Mouse (Mus musculus) heart, adult 2 months (tissue): ENCODE data around the gene Gramd1b. TPM values are rescaled to one million over a fixed set of nuclear protein-coding genes. Genes with fewer than 3 reads are reported as not detected.

Experiments
- DNase-seq, 2 experiments: peaks; one replicate each; pipeline ENCODE4 v3.0.0; 2021
- H3K27ac ChIP-seq: fragments of 200-600 bp; 2 replicates; pipeline ENCODE4 v1.8.1; 2022
- H3K27me3 ChIP-seq: fragments of 200-500 bp; 2 replicates; pipeline ENCODE4 v1.6.1; 2012; ENCODE audit warnings: mild to moderate bottlenecking, low read length, inconsistent platforms, mixed read lengths; ENCODE audit not compliant: control insufficient read depth, insufficient read depth
- H3K36me3 ChIP-seq: fragments of 200-500 bp; 2 replicates; pipeline ENCODE4 v1.6.1; 2012; ENCODE audit warnings: low read length, inconsistent platforms; ENCODE audit not compliant: control insufficient read depth, insufficient read depth
- H3K4me1 ChIP-seq: fragments of 200-500 bp; 2 replicates; pipeline ENCODE4 v1.6.1; 2011; ENCODE audit warnings: low read length; ENCODE audit not compliant: control insufficient read depth, insufficient read depth
- H3K4me3 ChIP-seq: fragments of 200-600 bp; 2 replicates; pipeline ENCODE4 v1.8.1; 2022
- H3K79me2 ChIP-seq: fragments of 200-500 bp; replicated peaks from 2 replicates; pipeline ENCODE4 v1.6.1; 2012; ENCODE audit warnings: mild to moderate bottlenecking, inconsistent platforms, low read length, moderate library complexity, mixed read lengths; ENCODE audit not compliant: control insufficient read depth, insufficient read depth
- H3K9ac ChIP-seq: fragments of 200-500 bp; 2 replicates; pipeline ENCODE4 v1.6.1; 2012; ENCODE audit warnings: low read depth, mild to moderate bottlenecking, control low read depth, inconsistent platforms, low read length, mixed read lengths
- CTCF ChIP-seq: fragments of 200-600 bp; IDR thresholded peaks from 2 replicates; pipeline ENCODE4 v1.8.1; 2022; ENCODE audit warnings: antibody characterized with exemption, mild to moderate bottlenecking, moderate library complexity
- EP300 ChIP-seq: fragments of 200-500 bp; IDR thresholded peaks from 2 replicates; pipeline ENCODE4 v1.6.1; 2011; ENCODE audit warnings: low read depth, low read length, control low read depth; ENCODE audit not compliant: insufficient read depth
- POLR2A ChIP-seq: fragments of 200-500 bp; IDR thresholded peaks from 2 replicates; pipeline ENCODE4 v1.6.1; 2011; ENCODE audit warnings: mild to moderate bottlenecking, low read depth, low read length, control low read depth; ENCODE audit not compliant: insufficient read depth
- WGBS: fragments of 180-500 bp; shearing (Covaris S2); methylation state at CpG from one replicate; pipeline ENCODE4 v1.1.7; 2018; 5-methylcytosine and 5-hydroxymethylcytosine counted together
- intact Hi-C: fragments of 180-260 bp; cut with DNase I; formaldehyde crosslinking; loops from one replicate; pipeline ENCODE4 v1.15.1; 2025
- polyA plus RNA-seq: library from polyadenylated mRNA; depleted of rRNA; stranded (reverse); fragments of >200 nt; gene quantifications from 2 replicates; pipeline ENCODE4 v1.2.3, GENCODE M21; 2012
- total RNA-seq, 2 experiments: library from RNA; stranded (reverse); gene quantifications; 2 replicates each; pipeline ENCODE4 v1.2.3; 2021

The Gramd1b gene
- total and polyA plus RNA-seq, 3 experiments: 16.9 to 25.0 (median 17.3) TPM

DNA sequence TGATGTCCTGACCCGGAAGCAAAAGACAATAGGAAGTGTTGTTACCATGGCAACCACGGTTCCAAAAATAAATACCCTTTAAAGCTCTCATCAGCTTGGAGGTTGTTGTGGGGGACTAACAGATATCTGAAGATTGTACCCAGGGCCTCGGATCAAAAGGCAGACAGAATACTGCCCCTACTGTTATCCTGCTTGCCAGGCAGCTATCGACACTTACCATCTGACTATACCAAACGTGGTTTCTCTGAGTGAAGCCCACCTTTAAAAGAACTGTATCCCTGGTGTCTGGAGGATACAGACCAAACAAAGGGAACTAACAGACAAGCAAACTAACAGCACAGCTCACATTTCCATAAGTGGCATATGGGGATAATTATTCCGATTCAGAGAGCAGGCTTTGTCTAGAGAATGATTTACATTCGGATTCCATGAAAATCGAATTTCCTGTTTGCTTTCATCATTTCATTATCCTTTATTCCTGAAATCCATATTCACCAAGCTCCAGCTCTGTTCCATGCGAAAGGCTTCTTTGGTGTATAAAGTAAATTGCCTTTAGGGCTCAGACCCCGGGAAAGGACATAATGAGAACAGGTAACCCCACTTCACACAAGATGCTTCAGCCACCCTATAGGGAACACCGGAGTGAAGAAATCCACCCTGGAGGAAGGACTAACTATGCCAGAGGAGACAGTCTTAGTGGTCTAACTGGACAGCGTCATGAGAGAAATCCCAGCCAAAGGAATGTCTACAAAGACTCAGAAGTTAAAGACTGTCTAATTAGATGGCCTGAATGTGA, 92.3 kb downstream of the Gramd1b start:
- H3K79me2 ChIP-seq: no peaks in the 10 kb centered on the region; the same call in 1 of the 2 replicates
- intact Hi-C loops: loop anchor here (2.0 kb wide), 1 partner anchor 18 kb away; no protein-coding TSS in a partner anchor
- H3K4me1 ChIP-seq: peaks cover 2% of the 10 kb centered on the region
- H3K4me3 ChIP-seq: no peak overlapping the region
- no peak overlapping the region; the same call in 1 of the 2 replicates for H3K9ac ChIP-seq
- H3K36me3 ChIP-seq: peaks cover 8% of the 10 kb centered on the region
- no peak for TF ChIP-seq POLR2A
- TF ChIP-seq CTCF: no peak
- no peak for TF ChIP-seq EP300
- peak overlapping the region; percentile 68 for H3K27ac ChIP-seq
- H3K27me3 ChIP-seq: no peaks in the 10 kb centered on the region
- DNase-seq: no peak
- 59% methylated on average over 12 of the region's 12 CpGs for WGBS

DNA sequence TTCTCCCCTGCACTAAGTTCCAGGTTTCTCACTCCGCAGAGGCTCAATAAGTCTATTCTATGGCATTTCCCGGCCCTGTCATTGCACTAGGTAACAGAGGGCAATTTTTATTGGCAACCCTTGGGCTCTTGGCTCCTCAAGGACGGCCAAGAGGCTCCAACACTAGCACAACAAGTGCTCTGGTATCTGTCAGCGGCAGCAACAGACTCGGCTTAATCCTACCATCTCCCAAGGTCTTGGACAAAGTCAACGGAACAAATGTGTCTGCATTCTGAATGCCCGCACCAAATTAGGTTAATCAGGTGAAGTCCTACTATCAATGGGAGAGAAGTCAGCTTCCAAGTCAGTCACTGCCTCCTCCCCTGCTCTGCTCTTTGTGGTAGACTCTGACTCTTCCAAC, 93.3 kb downstream of the Gramd1b start:
- Histone ChIP-seq H3K36me3 (peaks cover 8% of the 10 kb centered on the region), H3K27ac (peak overlapping the region; percentile 68), H3K27me3 (no peaks in the 10 kb centered on the region), H3K4me1 (peaks cover 2% of the 10 kb centered on the region), H3K9ac (peak overlapping the region; percentile 40; the same call in 1 of the 2 replicates), H3K4me3 (no peak overlapping the region), H3K79me2 (no peaks in the 10 kb centered on the region; the same call in 1 of the 2 replicates)
- TF ChIP-seq EP300 (peak; percentile 88), POLR2A (no peak)
- 46% methylated on average over 7 of the region's 7 CpGs for WGBS
- intact Hi-C loops: loop anchor here (2.0 kb wide), 1 partner anchor 17 kb away; no protein-coding TSS in a partner anchor
- DNase-seq: peak in 1 of 2 experiments; percentile 67

GRCm38 (mm10) chr9:40433286-40433685, 97.9 kb downstream of the Gramd1b start:
- Histone ChIP-seq H3K4me1 (peaks cover 2% of the 10 kb centered on the region), H3K9ac (no peak overlapping the region), H3K27me3 (no peaks in the 10 kb centered on the region), H3K27ac (no peak overlapping the region), H3K4me3 (no peak overlapping the region), H3K79me2 (peaks cover 2% of the 10 kb centered on the region), H3K36me3 (peaks cover 2% of the 10 kb centered on the region; the same call in 1 of the 2 replicates)
- DNase-seq: no peak
- intact Hi-C loops: no loop called here
- WGBS: 89% methylated on average over 5 of the region's 5 CpGs
- TF ChIP-seq CTCF (no peak), POLR2A (no peak), EP300 (no peak)

- H3K79me2 ChIP-seq: peaks cover 2% of the 10 kb centered on the region; the same call in 1 of the 2 replicates
- no peak overlapping the region for H3K9ac ChIP-seq
- WGBS: 84% methylated on average over 8 of the region's 8 CpGs
- TF ChIP-seq EP300: no peak
- TF ChIP-seq POLR2A: no peak
- TF ChIP-seq CTCF: no peak
- no peak overlapping the region for H3K4me3 ChIP-seq
- peaks cover 2% of the 10 kb centered on the region for H3K4me1 ChIP-seq
- H3K36me3 ChIP-seq: peaks cover 2% of the 10 kb centered on the region; the same call in 1 of the 2 replicates
- H3K27ac ChIP-seq: no peak overlapping the region
- DNase-seq: no peak
- intact Hi-C loops: no loop called here
- H3K27me3 ChIP-seq: no peaks in the 10 kb centered on the region
These were observed 100.2 kb downstream of the Gramd1b start for GRCm38 (mm10) chr9:40430969-40431368.

- no peak for TF ChIP-seq EP300
- no peak for TF ChIP-seq POLR2A
- no peak for TF ChIP-seq CTCF
- intact Hi-C loops: no loop called here
- WGBS: 88% methylated on average over 2 of the region's 2 CpGs
- no peaks in the 10 kb centered on the region for H3K27me3 ChIP-seq
- peaks cover 5% of the 10 kb centered on the region; the same call in 1 of the 2 replicates for H3K36me3 ChIP-seq
- no peak overlapping the region for H3K4me3 ChIP-seq
- no peak overlapping the region for H3K27ac ChIP-seq
- H3K9ac ChIP-seq: no peak overlapping the region
- H3K4me1 ChIP-seq: peaks cover 7% of the 10 kb centered on the region
- H3K79me2 ChIP-seq: peaks cover 2% of the 10 kb centered on the region; the same call in 1 of the 2 replicates
- DNase-seq: no peak
These were observed 103.5 kb downstream of the Gramd1b start for GRCm38 (mm10) chr9:40427663-40428062.
